Mouse (Mus musculus): ENCODE data around the gene Hist1h3e.
A peak's percentile ranks its signal among the peaks of the same experiment; 100 is the strongest.
"Not testable (repeated sequence)": the region's sequence is repeated elsewhere in the genome, so short reads cannot be mapped to it uniquely, and the experiment has no call there.

Gene Hist1h3e

DNA sequence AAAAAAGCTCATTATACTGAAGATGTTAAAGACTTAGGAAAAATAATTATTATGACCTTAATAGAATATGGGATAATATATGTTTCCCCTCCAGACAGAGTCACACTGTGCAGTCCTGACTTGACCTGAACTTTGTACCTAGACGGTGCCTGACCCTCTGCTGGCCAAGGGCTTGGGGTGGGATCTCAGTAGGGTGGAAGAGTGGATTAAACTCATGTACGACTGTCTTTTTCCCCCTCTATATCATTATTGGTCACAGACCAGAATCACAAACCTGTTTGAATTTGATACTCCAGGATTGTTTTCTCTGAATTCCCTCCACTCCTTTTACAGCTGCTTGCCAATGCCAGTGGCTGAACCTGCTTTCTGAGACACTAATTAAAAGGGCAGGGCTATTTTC lies 1.5 kb downstream of the Hist1h3e start:
- DNase-seq = not testable (repeated sequence)

DNA sequence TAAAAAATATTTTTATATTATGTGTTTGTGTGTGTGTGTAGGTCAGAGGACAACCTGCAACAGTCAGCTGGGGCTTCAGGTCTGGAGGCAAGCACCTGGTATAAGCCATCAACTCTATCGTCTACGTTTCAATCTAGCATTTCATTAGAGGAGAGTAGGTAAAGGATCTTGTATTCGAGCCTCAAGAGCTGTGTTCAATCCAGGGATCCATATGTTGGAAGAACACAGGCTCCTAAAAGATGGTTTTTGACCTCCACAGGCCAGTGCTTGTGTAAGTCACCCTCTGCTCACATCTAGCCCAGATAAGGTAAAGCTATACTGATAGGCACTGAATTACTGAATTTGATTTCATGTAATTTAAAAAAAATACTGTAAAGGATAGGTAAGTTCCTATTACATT lies 5.3 kb downstream of the Hist1h3e start:
- peak; percentile 29 for DNase-seq

- peak; percentile 94 for DNase-seq
These were observed 6.2 kb downstream of the Hist1h3e start for GRCm38 (mm10) chr13:23555839-23556416.

- DNase-seq = peak; percentile 81
These were observed 7.0 kb downstream of the Hist1h3e start for GRCm38 (mm10) chr13:23554925-23555838.

DNA sequence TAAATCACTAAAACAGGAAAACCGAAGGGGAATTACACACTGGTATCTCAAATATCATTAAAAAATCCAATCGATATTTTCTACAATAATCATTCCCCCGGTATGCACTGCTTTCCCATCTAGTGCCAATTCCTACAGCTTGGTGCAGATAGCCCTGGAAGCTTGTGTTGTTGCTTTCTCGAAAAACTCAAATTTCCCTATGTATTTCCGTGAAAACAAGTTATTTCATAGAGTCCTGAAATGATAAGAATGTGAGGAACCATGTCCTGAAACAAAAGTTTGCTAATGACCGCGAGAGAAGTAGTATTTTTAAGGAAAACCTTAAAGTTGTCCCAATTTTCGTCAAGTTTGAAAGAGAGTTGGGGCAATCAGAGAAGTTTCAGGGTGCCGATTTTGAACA lies 7.8 kb downstream of the Hist1h3e start:
- no peak for DNase-seq

GRCm38 (mm10) chr13:23552962-23553361 lies 9.2 kb downstream of the Hist1h3e start, which contains the start of gene Hist1h1d:
Gene Hist1h1d, plus strand, starts transcription at chr13:23553262.
- DNase-seq = no peak

GRCm38 (mm10) chr13:23551931-23552914 lies 9.9 kb downstream of the Hist1h3e start:
- DNase-seq = peak; percentile 30

DNA sequence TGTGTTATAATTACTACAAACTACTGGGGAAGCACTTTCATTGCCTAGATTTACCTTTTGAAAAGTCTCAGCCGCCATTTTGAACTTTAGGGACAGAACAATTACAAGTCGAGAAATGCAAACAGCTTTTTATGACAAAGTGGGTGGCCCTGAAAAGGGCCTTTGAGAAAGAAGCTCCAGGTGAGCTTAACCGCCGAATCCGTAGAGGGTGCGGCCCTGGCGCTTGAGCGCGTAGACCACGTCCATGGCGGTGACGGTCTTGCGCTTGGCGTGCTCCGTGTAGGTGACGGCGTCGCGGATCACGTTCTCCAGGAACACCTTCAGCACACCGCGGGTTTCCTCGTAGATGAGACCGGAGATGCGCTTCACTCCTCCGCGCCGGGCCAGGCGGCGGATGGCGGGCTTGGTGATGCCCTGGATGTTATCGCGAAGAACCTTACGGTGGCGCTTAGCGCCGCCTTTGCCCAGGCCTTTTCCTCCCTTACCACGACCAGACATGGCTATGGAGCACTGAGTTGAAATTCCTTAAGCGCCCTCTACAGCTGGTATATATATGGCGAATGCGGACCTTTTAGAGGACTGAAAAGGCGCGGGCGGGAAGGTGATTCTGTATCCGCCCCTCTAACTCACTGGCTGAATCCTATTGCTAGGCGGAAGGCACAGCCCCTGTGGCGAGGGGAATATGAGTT lies 10.9 kb downstream of the Hist1h3e start, which contains the start of gene Hist1h4f:
Gene Hist1h4f (minus strand): TSS at position 503 of the 689 bp plus-strand sequence.
- DNase-seq = peak; percentile 95

DNA sequence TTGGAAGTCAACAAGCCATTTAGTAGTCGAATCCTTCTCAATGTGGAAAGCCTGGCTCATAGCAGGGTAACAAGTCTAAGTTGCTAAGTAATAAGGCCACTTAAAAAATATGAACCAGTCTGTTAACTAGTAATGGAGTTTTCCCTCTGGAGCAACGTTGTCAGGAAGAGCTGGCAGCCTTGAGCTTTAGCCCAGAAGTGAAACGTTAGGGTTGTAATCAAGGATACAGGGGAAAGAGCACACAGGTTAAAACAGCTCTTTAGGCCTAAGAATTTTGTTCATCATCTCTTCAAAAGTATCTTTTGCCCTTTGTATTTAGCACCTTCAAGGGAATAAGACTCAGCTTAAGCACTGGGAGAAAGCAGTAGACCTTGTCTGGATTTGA lies 11.4 kb downstream of the Hist1h3e start:
- DNase-seq = no peak

- no peak for DNase-seq
These were observed 15.5 kb downstream of the Hist1h3e start for GRCm38 (mm10) chr13:23546694-23547093.

GRCm38 (mm10) chr13:23544787-23545120 lies 17.4 kb downstream of the Hist1h3e start:
- DNase-seq = not testable (repeated sequence)

DNA sequence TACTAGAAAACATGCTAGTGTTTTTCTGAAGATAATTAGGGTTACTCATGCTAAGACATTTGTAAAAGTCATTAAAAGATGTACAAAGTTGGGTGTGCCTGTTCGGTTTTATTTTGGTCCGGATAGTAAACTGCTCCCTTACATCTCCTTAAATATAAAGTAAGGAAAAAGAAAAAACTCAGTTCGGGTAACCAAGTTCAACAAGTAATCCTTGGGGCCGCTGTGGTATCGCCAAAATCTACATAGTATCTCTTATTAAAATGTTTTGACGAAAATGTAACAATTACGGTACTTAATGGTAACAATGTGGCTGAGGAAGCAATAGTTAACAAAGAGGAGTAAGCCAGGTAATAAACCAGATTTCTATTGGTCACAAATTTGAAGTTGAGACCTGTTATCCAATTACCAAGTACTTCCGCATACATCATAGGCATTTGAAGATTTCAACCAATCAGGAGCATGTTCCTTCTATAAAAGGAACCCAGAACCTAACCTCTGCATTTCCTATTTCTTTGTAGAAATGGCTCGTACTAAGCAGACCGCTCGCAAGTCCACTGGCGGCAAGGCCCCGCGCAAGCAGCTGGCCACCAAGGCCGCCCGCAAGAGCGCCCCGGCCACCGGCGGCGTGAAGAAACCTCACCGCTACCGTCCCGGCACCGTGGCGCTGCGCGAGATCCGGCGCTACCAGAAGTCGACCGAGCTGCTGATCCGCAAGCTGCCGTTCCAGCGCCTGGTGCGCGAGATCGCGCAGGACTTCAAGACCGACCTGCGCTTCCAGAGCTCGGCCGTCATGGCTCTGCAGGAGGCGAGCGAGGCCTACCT lies 18.0 kb downstream of the Hist1h3e start, which contains the start of gene Hist1h3f:
Gene Hist1h3f (plus strand): TSS at position 88 of the 822 bp plus-strand sequence.
- DNase-seq = peak; percentile 97

DNA sequence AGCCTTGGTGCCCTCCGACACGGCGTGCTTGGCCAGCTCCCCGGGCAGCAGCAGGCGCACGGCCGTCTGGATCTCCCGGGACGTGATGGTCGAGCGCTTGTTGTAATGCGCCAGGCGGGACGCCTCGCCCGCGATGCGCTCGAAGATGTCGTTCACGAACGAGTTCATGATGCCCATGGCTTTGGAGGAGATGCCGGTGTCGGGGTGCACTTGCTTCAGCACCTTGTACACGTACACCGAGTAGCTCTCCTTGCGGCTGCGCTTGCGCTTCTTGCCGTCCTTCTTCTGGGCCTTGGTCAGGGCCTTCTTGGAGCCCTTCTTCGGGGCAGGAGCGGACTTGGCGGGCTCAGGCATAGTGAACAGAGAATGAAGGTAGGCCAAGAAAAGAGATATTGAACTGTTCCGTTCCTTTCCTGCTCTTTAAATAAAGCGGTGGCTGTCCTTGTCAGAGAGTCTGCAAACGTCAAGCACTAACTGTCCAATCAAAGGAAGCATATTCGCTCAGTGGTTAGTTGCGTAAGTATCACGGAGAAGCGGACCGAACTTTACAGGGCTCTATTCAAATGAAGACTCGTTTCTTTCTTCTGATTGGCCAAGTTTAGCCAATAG lies 19.1 kb downstream of the Hist1h3e start, which contains the start of gene Hist1h2bh:
Gene Hist1h2bh (minus strand): TSS at position 394 of the 609 bp plus-strand sequence.
- peak; percentile 77 for DNase-seq

DNA sequence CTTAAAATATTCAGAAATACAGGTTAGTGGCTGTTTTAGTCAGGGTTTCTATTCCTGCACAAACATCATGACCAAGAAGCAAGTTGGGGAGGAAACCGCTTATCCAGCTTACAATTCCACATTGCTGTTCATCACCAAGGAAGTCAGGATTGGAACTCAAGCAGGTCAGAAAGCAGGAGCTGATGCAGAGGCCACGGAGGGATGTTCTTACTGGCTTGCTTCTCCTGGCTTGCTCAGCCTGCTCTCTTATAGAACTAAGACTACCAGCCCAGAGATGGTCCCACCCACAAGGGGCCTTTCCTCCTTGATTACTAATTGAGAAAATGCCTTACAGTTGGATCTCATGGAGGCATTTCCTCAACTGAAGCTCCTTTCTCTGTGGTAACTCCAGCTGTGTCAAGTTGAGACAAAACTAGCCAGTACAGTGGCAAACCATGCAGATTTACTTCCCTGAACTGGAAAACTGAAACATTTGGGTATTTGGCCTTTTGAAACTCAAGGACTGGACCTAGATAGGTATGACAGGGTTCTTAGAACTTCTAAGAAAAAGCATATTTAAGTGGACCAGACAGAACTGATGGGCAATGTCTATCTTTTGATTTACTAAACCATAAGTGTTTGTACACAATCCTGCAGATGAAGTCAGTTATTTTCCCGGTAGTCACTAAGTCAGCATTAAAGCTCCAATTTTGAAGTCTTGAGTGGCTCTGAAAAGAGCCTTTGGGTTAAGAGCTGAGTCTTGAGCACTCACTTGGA lies 19.8 kb downstream of the Hist1h3e start:
- DNase-seq = not testable (repeated sequence)

- no peak for DNase-seq
These were observed 20.7 kb downstream of the Hist1h3e start for GRCm38 (mm10) chr13:23541497-23541896.

DNA sequence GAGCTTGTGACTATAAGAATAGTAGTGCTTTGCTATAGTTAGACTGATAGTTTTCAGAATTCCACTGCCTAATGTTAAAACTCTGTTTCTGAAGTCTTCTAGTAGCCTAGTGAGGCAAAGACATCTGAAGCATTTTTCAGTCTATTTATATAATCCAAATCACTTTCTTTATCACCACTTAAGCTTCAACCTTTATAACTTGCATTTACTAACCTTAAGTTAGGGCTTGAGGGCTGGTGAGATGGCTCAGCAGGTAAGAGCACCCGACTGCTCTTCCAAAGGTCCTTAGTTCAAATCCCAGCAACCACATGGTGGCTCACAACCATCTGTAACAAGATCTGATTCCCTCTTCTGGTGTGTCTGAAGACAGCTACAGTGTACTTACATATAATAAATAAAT lies 22.3 kb downstream of the Hist1h3e start:
- not testable (repeated sequence) for DNase-seq

- DNase-seq = no peak
These were observed 23.9 kb downstream of the Hist1h3e start for GRCm38 (mm10) chr13:23538249-23538648.

DNA sequence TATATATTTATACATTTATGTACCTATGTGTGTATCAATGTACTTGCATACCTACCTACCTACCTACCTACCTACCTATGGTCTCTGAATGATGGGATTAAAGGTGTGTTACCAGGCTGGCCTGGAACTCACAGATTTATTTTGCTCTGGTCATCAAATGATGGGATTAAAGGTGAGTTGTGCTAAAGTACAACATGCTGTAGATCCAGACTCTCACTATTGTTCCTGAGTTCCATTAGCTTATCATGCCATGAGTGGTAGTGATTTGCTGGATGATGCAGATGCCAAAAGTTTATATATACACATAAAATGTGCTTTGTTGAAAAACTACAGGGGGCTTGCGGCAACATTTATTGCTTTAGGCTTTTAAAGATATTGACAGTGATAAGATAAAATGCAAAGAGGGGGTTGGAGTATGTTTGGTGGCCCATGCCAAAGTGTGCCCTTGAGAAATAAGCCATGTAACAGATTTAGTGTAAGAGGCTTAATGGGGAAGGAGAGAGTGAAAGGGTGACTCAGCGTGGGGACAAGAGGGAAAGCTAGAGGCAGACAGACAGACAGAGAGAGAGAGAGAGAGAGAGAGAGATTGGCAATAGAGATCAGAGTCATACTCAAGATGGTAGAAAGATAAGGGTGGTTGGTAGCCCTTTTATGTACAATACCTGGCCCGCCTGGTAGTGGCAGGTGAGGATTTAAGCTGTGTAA lies 25.0 kb downstream of the Hist1h3e start:
- no peak for DNase-seq
